Mouse (Mus musculus): ENCODE data around the gene Pcgf2. TPM values are rescaled to one million over a fixed set of nuclear protein-coding genes. Genes with fewer than 3 reads are reported as not detected.

Pcgf2 gene
- polyA plus RNA-seq, 1 experiment from 2014 or later: 19.7 TPM

DNA sequence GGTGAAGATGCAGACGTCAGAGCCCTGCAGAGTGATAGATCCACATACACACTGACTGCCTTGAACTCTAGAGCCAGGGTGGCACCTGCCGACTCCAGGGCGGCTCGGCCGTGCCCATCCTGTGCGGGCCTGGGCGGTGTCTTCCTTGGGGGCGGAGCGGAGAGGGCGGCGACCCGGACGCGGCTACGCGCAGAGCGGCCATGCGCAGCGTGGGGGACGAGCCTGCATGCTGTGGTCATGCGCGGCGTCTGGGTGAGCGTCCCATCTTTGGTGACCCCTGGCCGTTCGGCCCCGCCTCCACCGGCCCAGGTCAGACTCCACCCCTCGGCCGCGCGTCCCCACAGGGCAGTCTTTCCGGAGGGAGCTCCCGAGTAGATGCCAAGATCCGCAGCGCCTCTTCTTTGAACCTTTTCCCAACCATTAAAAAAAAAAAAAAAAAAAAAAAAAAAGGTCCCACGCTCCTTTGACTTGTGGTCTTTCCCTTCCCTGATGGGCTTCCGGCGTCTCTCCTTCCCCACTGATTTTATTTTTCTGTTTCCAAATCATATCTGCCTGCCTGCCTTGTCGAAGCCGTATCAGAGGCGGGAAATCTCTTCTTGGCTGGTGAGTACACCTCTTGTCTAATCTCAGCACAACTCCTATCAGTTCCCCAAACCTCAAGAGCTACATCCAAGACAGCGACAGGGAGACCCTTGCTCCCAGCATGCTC, 14.5 kb downstream of the Pcgf2 start, which contains the start of gene Cisd3:
TSS of gene Cisd3 (plus strand) at position 214 of the 709 bp plus-strand sequence.
- Histone ChIP-seq H3K9me3 (ENCODE audit: low read depth, low read length) (no peaks in the 10 kb centered on the region), H3K4me3 (ENCODE audit: low read depth, low read length) (peak within 1 kb of the TSS; percentile 35), H3K4me1 (ENCODE audit: insufficient read depth) (peaks cover 7% of the 10 kb centered on the region; the same call in 1 of the 2 replicates), H3K4me2 (peak within 1 kb of the TSS; percentile 67), H3K9ac (peak within 1 kb of the TSS; percentile 50), H3K36me3 (ENCODE audit: insufficient read depth) (peaks cover 41% of the 10 kb centered on the region), H3K27me3 (ENCODE audit: insufficient read depth, low read length) (no peaks in the 10 kb centered on the region), H3K27ac (ENCODE audit: low read depth) (peak within 1 kb of the TSS; percentile 36; the same call in 1 of the 2 replicates)
- no peak for TF ChIP-seq CTCF (IDR thresholded peaks at IDR 0.05; ENCODE audit: low read depth)
- WGBS: under 1% methylated on average over 43 of the region's 43 CpGs
- ATAC-seq (ENCODE audit: insufficient read depth): peak; percentile 79
- peak; percentile 92 for DNase-seq

DNA sequence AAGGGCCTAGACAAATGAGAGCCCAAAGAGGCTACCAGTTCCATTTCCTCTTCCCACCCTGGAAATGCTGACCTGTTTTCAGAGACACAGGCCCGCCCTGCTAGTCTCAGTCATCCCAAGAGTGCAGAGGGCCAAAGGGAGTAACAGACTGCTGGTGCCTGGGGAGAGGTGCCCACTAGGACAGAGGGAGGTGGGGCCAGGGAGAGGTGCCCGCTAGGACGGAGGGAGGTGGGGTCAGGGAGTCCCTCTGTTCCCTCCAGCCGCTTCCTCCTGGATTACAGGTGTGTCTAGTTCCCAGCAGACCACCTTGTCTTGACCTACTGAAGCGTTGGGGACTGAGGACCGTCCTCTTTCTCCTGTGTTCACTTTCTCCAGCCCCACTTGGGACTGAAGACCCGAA, 15.5 kb downstream of the Pcgf2 start:
- TF ChIP-seq CTCF (IDR thresholded peaks at IDR 0.05; ENCODE audit: low read depth): no peak
- WGBS: 33% methylated on average over 7 of the region's 7 CpGs
- no peaks in the 10 kb centered on the region for H3K9me3 ChIP-seq (ENCODE audit: low read depth, low read length)
- no peak overlapping the region for H3K9ac ChIP-seq
- no peak overlapping the region for H3K4me3 ChIP-seq (ENCODE audit: low read depth, low read length)
- peaks cover 41% of the 10 kb centered on the region for H3K36me3 ChIP-seq (ENCODE audit: insufficient read depth)
- H3K4me1 ChIP-seq (ENCODE audit: insufficient read depth): peaks cover 10% of the 10 kb centered on the region; the same call in 1 of the 2 replicates
- ATAC-seq (ENCODE audit: insufficient read depth) (no peak), DNase-seq (no peak)
- no peaks in the 10 kb centered on the region for H3K27me3 ChIP-seq (ENCODE audit: insufficient read depth, low read length)
- H3K27ac ChIP-seq (ENCODE audit: low read depth): 0 out of 2 replicates have a peak overlapping the region, but pooled peaks have one; percentile 36
- peak overlapping the region; percentile 67; the same call in 1 of the 2 replicates for H3K4me2 ChIP-seq

DNA sequence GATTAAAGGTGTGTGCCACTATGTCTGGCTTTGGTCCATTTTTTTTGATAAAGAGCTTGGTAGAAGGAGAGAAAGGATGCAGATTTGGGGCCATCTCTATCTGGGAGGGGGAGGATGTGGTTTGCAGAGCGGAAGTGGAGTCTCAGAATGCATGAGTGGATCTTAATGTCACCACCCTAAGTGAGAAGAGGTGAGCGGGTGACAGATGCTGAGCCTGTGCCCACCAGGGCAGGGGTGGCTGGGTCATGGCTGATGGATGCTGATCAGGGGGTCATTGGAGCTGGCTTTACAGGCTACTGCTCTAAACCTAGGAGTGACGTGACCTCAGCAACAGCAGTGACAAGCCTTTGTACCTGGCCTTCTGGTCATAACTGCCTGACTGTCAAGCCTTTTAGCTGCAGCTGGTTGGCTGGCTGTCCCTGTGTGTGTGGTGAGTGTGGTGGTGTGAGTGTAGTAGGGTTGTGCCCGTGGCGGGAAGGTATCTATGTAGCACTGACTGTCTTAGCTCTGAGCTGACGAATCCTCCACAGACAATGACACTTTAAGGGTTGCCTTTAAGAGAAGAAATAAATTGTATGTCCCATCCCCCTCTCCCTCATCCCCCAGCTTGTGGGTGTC, 16.1 kb downstream of the Pcgf2 start:
- Histone ChIP-seq H3K27ac (ENCODE audit: low read depth) (0 out of 2 replicates have a peak overlapping the region, but pooled peaks have one; percentile 36), H3K4me1 (ENCODE audit: insufficient read depth) (peaks cover 10% of the 10 kb centered on the region; the same call in 1 of the 2 replicates), H3K9ac (no peak overlapping the region), H3K27me3 (ENCODE audit: insufficient read depth, low read length) (no peaks in the 10 kb centered on the region), H3K4me2 (no peak overlapping the region), H3K4me3 (ENCODE audit: low read depth, low read length) (no peak overlapping the region), H3K9me3 (ENCODE audit: low read depth, low read length) (no peaks in the 10 kb centered on the region), H3K36me3 (ENCODE audit: insufficient read depth) (peaks cover 42% of the 10 kb centered on the region)
- no peak for DNase-seq
- ATAC-seq (ENCODE audit: insufficient read depth): no peak
- WGBS: 84% methylated on average over 6 of the region's 6 CpGs
- TF ChIP-seq CTCF (IDR thresholded peaks at IDR 0.05; ENCODE audit: low read depth): no peak

DNA sequence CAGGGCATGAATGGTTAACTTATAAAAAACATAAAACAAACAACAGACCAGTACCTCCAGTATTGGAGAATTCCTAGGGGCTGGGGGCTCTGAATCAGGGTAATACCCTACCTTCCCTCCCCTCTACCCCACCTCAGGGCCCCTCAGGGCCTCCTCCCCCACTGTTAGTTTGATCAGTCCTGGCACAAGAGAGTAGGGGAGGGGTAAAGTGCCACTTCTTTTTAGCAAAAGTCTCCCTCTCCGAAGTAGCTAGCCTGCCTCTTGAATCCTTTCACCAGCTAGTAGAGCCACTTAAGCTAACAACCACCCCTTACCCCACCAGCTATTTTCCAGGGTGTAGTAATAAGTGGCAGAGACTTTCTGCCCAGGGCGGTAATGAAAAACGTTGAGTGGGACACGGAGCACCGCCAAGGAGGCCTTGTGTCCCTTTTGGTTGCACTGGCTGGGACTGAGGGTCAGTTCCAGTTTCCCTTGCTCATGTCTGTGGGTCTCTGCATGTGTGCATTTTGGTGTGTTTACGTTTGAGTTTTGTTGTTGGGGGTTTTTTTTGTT, 17.7 kb downstream of the Pcgf2 start:
- Histone ChIP-seq H3K4me2 (peak overlapping the region; percentile 26; the same call in 1 of the 2 replicates), H3K27ac (ENCODE audit: low read depth) (peak overlapping the region; percentile 71), H3K4me1 (ENCODE audit: insufficient read depth) (peaks cover 10% of the 10 kb centered on the region; the same call in 1 of the 2 replicates), H3K36me3 (ENCODE audit: insufficient read depth) (peaks cover 47% of the 10 kb centered on the region), H3K9ac (no peak overlapping the region), H3K9me3 (ENCODE audit: low read depth, low read length) (no peaks in the 10 kb centered on the region), H3K4me3 (ENCODE audit: low read depth, low read length) (no peak overlapping the region), H3K27me3 (ENCODE audit: insufficient read depth, low read length) (no peaks in the 10 kb centered on the region)
- WGBS: 67% methylated on average over 6 of the region's 6 CpGs
- DNase-seq: peak; percentile 62
- no peak for TF ChIP-seq CTCF (IDR thresholded peaks at IDR 0.05; ENCODE audit: low read depth)
- ATAC-seq (ENCODE audit: insufficient read depth): peak; percentile 40

DNA sequence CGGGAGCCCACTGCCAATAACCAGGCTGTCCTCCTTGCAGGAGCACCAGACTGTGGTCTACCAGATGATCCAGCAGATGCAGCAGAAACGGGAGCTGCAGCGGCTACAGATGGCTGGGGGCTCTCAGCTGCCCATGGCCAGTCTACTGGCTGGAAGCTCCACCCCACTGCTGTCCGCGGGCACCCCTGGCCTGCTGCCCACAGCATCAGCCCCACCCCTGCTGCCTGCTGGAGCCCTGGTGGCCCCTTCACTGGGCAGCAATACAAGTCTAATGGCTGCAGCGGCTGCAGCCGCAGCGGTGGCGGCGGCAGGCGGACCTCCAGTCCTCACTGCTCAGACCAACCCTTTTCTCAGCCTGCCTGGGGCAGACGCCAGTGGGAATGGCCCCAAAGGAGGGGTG, 19.9 kb downstream of the Pcgf2 start:
- DNase-seq (peak; percentile 17), ATAC-seq (ENCODE audit: insufficient read depth) (no peak)
- Histone ChIP-seq H3K4me2 (no peak overlapping the region), H3K36me3 (ENCODE audit: insufficient read depth) (peaks cover 69% of the 10 kb centered on the region), H3K27me3 (ENCODE audit: insufficient read depth, low read length) (no peaks in the 10 kb centered on the region), H3K4me1 (ENCODE audit: insufficient read depth) (0 out of 2 replicates have a peak, but pooled peaks cover 3% of the 10 kb centered on the region), H3K4me3 (ENCODE audit: low read depth, low read length) (no peak overlapping the region), H3K27ac (ENCODE audit: low read depth) (peak overlapping the region; percentile 69), H3K9ac (peak overlapping the region; percentile 2; the same call in 1 of the 2 replicates), H3K9me3 (ENCODE audit: low read depth, low read length) (no peaks in the 10 kb centered on the region)
- no peak for TF ChIP-seq CTCF (IDR thresholded peaks at IDR 0.05; ENCODE audit: low read depth)
- WGBS: 76% methylated on average over 12 of the region's 12 CpGs

DNA sequence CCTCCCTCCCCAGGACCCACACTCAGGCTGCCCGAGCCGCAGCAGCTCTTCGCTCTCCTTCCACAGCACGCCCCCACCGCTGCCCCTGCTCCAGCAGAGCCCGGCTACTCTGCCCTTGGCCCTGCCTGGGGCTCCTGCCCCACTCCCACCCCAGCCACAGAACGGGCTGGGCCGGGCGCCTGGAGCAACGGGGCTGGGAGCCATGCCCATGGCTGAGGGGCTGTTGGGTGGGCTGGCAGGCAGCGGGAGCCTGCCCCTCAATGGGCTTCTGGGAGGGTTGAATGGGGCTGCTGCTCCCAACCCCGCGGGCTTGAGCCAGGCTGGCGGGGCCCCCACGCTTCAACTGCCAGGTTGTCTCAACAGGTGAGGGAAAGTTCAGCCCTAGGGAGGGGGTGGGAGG, 22.0 kb downstream of the Pcgf2 start:
- DNase-seq: no peak
- WGBS: 90% methylated on average over 15 of the region's 15 CpGs
- no peak for ATAC-seq (ENCODE audit: insufficient read depth)
- no peak overlapping the region; the same call in 1 of the 2 replicates for H3K9ac ChIP-seq
- H3K4me3 ChIP-seq (ENCODE audit: low read depth, low read length): no peak overlapping the region
- peaks cover 90% of the 10 kb centered on the region for H3K36me3 ChIP-seq (ENCODE audit: insufficient read depth)
- no peaks in the 10 kb centered on the region for H3K9me3 ChIP-seq (ENCODE audit: low read depth, low read length)
- H3K27me3 ChIP-seq (ENCODE audit: insufficient read depth, low read length): no peaks in the 10 kb centered on the region
- 0 out of 2 replicates have a peak, but pooled peaks cover 3% of the 10 kb centered on the region for H3K4me1 ChIP-seq (ENCODE audit: insufficient read depth)
- H3K4me2 ChIP-seq: no peak overlapping the region
- no peak overlapping the region for H3K27ac ChIP-seq (ENCODE audit: low read depth)
- TF ChIP-seq CTCF (IDR thresholded peaks at IDR 0.05; ENCODE audit: low read depth): no peak

DNA sequence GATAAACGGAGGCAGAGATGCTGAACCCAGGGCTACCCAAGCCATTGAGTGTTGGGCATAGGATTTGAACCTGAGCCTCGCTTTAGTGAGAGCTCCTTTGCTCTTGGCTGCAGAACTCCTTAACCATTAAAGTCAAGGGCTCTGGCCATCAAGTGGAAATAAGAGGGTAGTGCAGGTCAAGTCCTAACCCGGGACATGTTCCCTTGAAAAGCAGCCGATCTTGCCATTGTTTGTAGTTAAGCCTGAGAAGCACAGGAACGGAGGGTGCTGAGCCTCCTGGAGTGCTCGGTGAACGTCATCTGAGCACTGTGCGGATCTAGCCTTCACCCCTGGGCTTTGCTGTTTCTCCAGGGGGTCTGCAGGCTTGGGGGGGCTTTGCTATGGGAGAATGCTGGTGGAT, 22.5 kb downstream of the Pcgf2 start:
- WGBS: 55% methylated on average over 8 of the region's 8 CpGs
- DNase-seq: no peak
- H3K9ac ChIP-seq: no peak overlapping the region; the same call in 1 of the 2 replicates

More for the DNA sequence above, 22.5 kb downstream of the Pcgf2 start:
- no peak overlapping the region for H3K4me2 ChIP-seq
- H3K27me3 ChIP-seq (ENCODE audit: insufficient read depth, low read length): no peaks in the 10 kb centered on the region
- 0 out of 2 replicates have a peak, but pooled peaks cover 3% of the 10 kb centered on the region for H3K4me1 ChIP-seq (ENCODE audit: insufficient read depth)
- no peaks in the 10 kb centered on the region for H3K9me3 ChIP-seq (ENCODE audit: low read depth, low read length)
- TF ChIP-seq CTCF (IDR thresholded peaks at IDR 0.05; ENCODE audit: low read depth): peak; percentile 41
- peaks cover 95% of the 10 kb centered on the region for H3K36me3 ChIP-seq (ENCODE audit: insufficient read depth)
- H3K4me3 ChIP-seq (ENCODE audit: low read depth, low read length): no peak overlapping the region
- H3K27ac ChIP-seq (ENCODE audit: low read depth): no peak overlapping the region
- no peak for ATAC-seq (ENCODE audit: insufficient read depth)

Data from lung, embryonic 14.5 days (tissue).